Mouse (Mus musculus) forebrain, embryonic 11.5 days (tissue): ENCODE data around the gene Pink1. TPM values are rescaled to one million over a fixed set of nuclear protein-coding genes. Genes with fewer than 3 reads are reported as not detected.

Experiments
- ATAC-seq: fragments of 200-750 bp; cut with Nextera tagmentation; replicated peaks from 2 replicates; pipeline ENCODE4 v1.8.0; 2017; ENCODE audit warnings: moderate TSS enrichment; ENCODE audit not compliant: low FRiP score
- DNase-seq: peaks from one replicate; pipeline ENCODE4 v3.0.0-alpha.2; 2017; ENCODE audit warnings: low spot score
- H3K27ac ChIP-seq: fragments of 300-500 bp; sonication (generic); 2 replicates; pipeline ENCODE4 v1.5.1; 2014; ENCODE audit warnings: low read depth, low read length
- H3K27me3 ChIP-seq: fragments of 300-500 bp; sonication (generic); 2 replicates; pipeline ENCODE4 v1.6.1; 2014; ENCODE audit warnings: mild to moderate bottlenecking, low read length, mixed read lengths; ENCODE audit not compliant: control insufficient read depth, insufficient read depth
- H3K36me3 ChIP-seq: fragments of 300-500 bp; sonication (generic); 2 replicates; pipeline ENCODE4 v1.6.1; 2014; ENCODE audit warnings: mild to moderate bottlenecking, low read length, moderate library complexity, mixed read lengths; ENCODE audit not compliant: control insufficient read depth, insufficient read depth
- H3K4me1 ChIP-seq: fragments of 300-500 bp; sonication (generic); replicated peaks from 2 replicates; pipeline ENCODE4 v1.6.1; 2014; ENCODE audit warnings: low read length, mixed read lengths; ENCODE audit not compliant: control insufficient read depth, insufficient read depth
- H3K4me2 ChIP-seq: fragments of 300-500 bp; sonication (generic); 2 replicates; pipeline ENCODE4 v1.6.1; 2014; ENCODE audit warnings: low read depth, mild to moderate bottlenecking, low read length, moderate library complexity, mixed read lengths; ENCODE audit not compliant: severe bottlenecking
- H3K4me3 ChIP-seq: fragments of 300-500 bp; sonication (generic); 2 replicates; pipeline ENCODE4 v1.5.1; 2014; ENCODE audit warnings: low read depth, low read length
- H3K9ac ChIP-seq: fragments of 300-500 bp; sonication (generic); 2 replicates; pipeline ENCODE4 v1.6.1; 2014; ENCODE audit warnings: low read length
- H3K9me3 ChIP-seq: fragments of 300-500 bp; sonication (generic); 2 replicates; pipeline ENCODE4 v1.6.1; 2016; ENCODE audit warnings: low read length, mixed read lengths; ENCODE audit not compliant: control insufficient read depth
- WGBS: fragments of 180-500 bp; shearing (Covaris S2); extraction: QIAGEN DNeasy Blood & Tissue Kit; methylation state at CpG from one replicate; pipeline ENCODE4 v1.1.7; 2014; 5-methylcytosine and 5-hydroxymethylcytosine counted together
- polyA plus RNA-seq: library from polyadenylated mRNA; unstranded; fragments of >200 nt; fragmentation: Nextera tagmentation; extraction: Ambion mirVana; gene quantifications from 2 replicates; pipeline ENCODE4 v1.2.1, GENCODE M21; 2014

Pink1 gene
- polyA plus RNA-seq, 1 experiment from 2014 or later, result 21.5 TPM

GRCm38 (mm10) chr4:138323753-138324152 lies 2.4 kb downstream of the Pink1 start:
- Histone ChIP-seq H3K36me3 (no peaks in the 10 kb centered on the region), H3K9ac (no peak overlapping the region), H3K27ac (no peak overlapping the region), H3K9me3 (no peaks in the 10 kb centered on the region), H3K4me2 (no peak overlapping the region), H3K4me1 (peaks cover 9% of the 10 kb centered on the region; the same call in 1 of the 2 replicates), H3K4me3 (no peak overlapping the region), H3K27me3 (no peaks in the 10 kb centered on the region)
- ATAC-seq (no peak), DNase-seq (no peak)
- 72% methylated on average over 4 of the region's 4 CpGs for WGBS

GRCm38 (mm10) chr4:138322692-138323091 lies 3.4 kb downstream of the Pink1 start:
- no peak for ATAC-seq
- DNase-seq, result no peak
- no peak overlapping the region for H3K4me3 ChIP-seq
- H3K4me1 ChIP-seq, result peaks cover 9% of the 10 kb centered on the region; the same call in 1 of the 2 replicates
- no peaks in the 10 kb centered on the region for H3K36me3 ChIP-seq
- no peak overlapping the region for H3K27ac ChIP-seq
- H3K4me2 ChIP-seq, result no peak overlapping the region
- no peaks in the 10 kb centered on the region for H3K27me3 ChIP-seq
- WGBS, result 28% methylated on average over 4 of the region's 4 CpGs
- H3K9ac ChIP-seq, result no peak overlapping the region
- no peaks in the 10 kb centered on the region for H3K9me3 ChIP-seq

GRCm38 (mm10) chr4:138321488-138321887 lies 4.6 kb downstream of the Pink1 start:
- H3K27ac ChIP-seq, result no peak overlapping the region
- ATAC-seq, result no peak
- 82% methylated on average over 7 of the region's 7 CpGs for WGBS
- H3K36me3 ChIP-seq, result no peaks in the 10 kb centered on the region
- H3K4me3 ChIP-seq, result no peak overlapping the region
- H3K4me2 ChIP-seq, result no peak overlapping the region
- no peaks in the 10 kb centered on the region for H3K9me3 ChIP-seq
- DNase-seq, result no peak
- H3K9ac ChIP-seq, result no peak overlapping the region
- H3K27me3 ChIP-seq, result no peaks in the 10 kb centered on the region
- H3K4me1 ChIP-seq, result peaks cover 9% of the 10 kb centered on the region; the same call in 1 of the 2 replicates

- H3K27me3 ChIP-seq, result no peaks in the 10 kb centered on the region
- DNase-seq, result no peak
- WGBS, result 86% methylated on average over 11 of the region's 11 CpGs
- no peak overlapping the region for H3K4me3 ChIP-seq
- no peaks in the 10 kb centered on the region for H3K9me3 ChIP-seq
- H3K4me2 ChIP-seq, result no peak overlapping the region
- H3K9ac ChIP-seq, result no peak overlapping the region
- no peaks in the 10 kb centered on the region for H3K36me3 ChIP-seq
- peaks cover 9% of the 10 kb centered on the region; the same call in 1 of the 2 replicates for H3K4me1 ChIP-seq
- H3K27ac ChIP-seq, result no peak overlapping the region
- no peak for ATAC-seq
These were observed 5.4 kb downstream of the Pink1 start for GRCm38 (mm10) chr4:138320711-138321110.

GRCm38 (mm10) chr4:138319508-138319907 lies 6.6 kb downstream of the Pink1 start:
- H3K4me2 ChIP-seq, result no peak overlapping the region
- H3K9ac ChIP-seq, result no peak overlapping the region
- peaks cover 9% of the 10 kb centered on the region; the same call in 1 of the 2 replicates for H3K4me1 ChIP-seq
- H3K36me3 ChIP-seq, result no peaks in the 10 kb centered on the region
- H3K9me3 ChIP-seq, result no peaks in the 10 kb centered on the region
- no peaks in the 10 kb centered on the region for H3K27me3 ChIP-seq
- DNase-seq (peak; percentile 90), ATAC-seq (0 out of 2 replicates have a peak, but pooled peaks have one; percentile 31)
- H3K27ac ChIP-seq, result no peak overlapping the region
- 33% methylated on average over 10 of the region's 10 CpGs for WGBS
- no peak overlapping the region for H3K4me3 ChIP-seq

- Histone ChIP-seq H3K4me1 (peaks cover 9% of the 10 kb centered on the region; the same call in 1 of the 2 replicates), H3K4me2 (no peak overlapping the region), H3K27ac (no peak overlapping the region), H3K36me3 (no peaks in the 10 kb centered on the region), H3K4me3 (no peak overlapping the region), H3K27me3 (no peaks in the 10 kb centered on the region), H3K9ac (no peak overlapping the region), H3K9me3 (no peaks in the 10 kb centered on the region)
- 53% methylated on average over 6 of the region's 6 CpGs for WGBS
- DNase-seq, result peak; percentile 79
- ATAC-seq, result peak; percentile 31; the same call in 1 of the 2 replicates
These were observed 7.4 kb downstream of the Pink1 start for GRCm38 (mm10) chr4:138318509-138319266.

- H3K4me1 ChIP-seq, result no peaks in the 10 kb centered on the region
- DNase-seq (no peak), ATAC-seq (no peak)
- H3K27me3 ChIP-seq, result no peaks in the 10 kb centered on the region
- WGBS, result 85% methylated on average over 6 of the region's 6 CpGs
- no peak overlapping the region for H3K27ac ChIP-seq
- peaks cover 5% of the 10 kb centered on the region; the same call in 1 of the 2 replicates for H3K36me3 ChIP-seq
- no peaks in the 10 kb centered on the region for H3K9me3 ChIP-seq
- no peak overlapping the region for H3K9ac ChIP-seq
- no peak overlapping the region for H3K4me2 ChIP-seq
- H3K4me3 ChIP-seq, result no peak overlapping the region
These were observed 9.7 kb downstream of the Pink1 start for GRCm38 (mm10) chr4:138316369-138316768.

GRCm38 (mm10) chr4:138315781-138316180 lies 10.3 kb downstream of the Pink1 start:
- WGBS, result 73% methylated on average over 9 of the region's 9 CpGs
- H3K27ac ChIP-seq, result no peak overlapping the region
- peaks cover 5% of the 10 kb centered on the region; the same call in 1 of the 2 replicates for H3K36me3 ChIP-seq
- H3K27me3 ChIP-seq, result no peaks in the 10 kb centered on the region
- DNase-seq (no peak), ATAC-seq (no peak)
- no peak overlapping the region for H3K4me2 ChIP-seq
- H3K4me1 ChIP-seq, result no peaks in the 10 kb centered on the region
- no peak overlapping the region for H3K9ac ChIP-seq
- no peak overlapping the region for H3K4me3 ChIP-seq
- H3K9me3 ChIP-seq, result no peaks in the 10 kb centered on the region

GRCm38 (mm10) chr4:138313795-138314194 lies 12.3 kb downstream of the Pink1 start:
- 87% methylated on average over 4 of the region's 4 CpGs for WGBS
- H3K27ac ChIP-seq, result no peak overlapping the region
- ATAC-seq (no peak), DNase-seq (no peak)
- H3K4me3 ChIP-seq, result no peak overlapping the region
- no peak overlapping the region for H3K4me2 ChIP-seq
- H3K36me3 ChIP-seq, result peaks cover 5% of the 10 kb centered on the region; the same call in 1 of the 2 replicates
- no peaks in the 10 kb centered on the region for H3K27me3 ChIP-seq
- no peaks in the 10 kb centered on the region for H3K4me1 ChIP-seq
- H3K9me3 ChIP-seq, result no peaks in the 10 kb centered on the region
- no peak overlapping the region for H3K9ac ChIP-seq
